Mouse (Mus musculus) stomach, embryonic 16.5 days (tissue): ENCODE results near the gene Plxna2. TPM values are rescaled to one million over a fixed set of nuclear protein-coding genes. Genes with fewer than 3 reads are reported as not detected.

Source experiments
- ATAC-seq: fragments of 200-750 bp; cut with Nextera tagmentation; 2 replicates; pipeline ENCODE4 v1.8.0; 2017; ENCODE audit warnings: moderate number of reproducible peaks, moderate TSS enrichment; ENCODE audit not compliant: insufficient read depth, low FRiP score
- H3K27ac ChIP-seq: fragments of 300-500 bp; sonication (generic); 2 replicates; pipeline ENCODE4 v1.5.1; 2014; ENCODE audit warnings: low read length
- H3K27me3 ChIP-seq: fragments of 300-500 bp; sonication (generic); 2 replicates; pipeline ENCODE4 v1.6.1; 2014; ENCODE audit warnings: low read length, control low read depth, mixed read lengths; ENCODE audit not compliant: control insufficient read depth, insufficient read depth
- H3K36me3 ChIP-seq: fragments of 300-500 bp; sonication (generic); 2 replicates; pipeline ENCODE4 v1.6.1; 2014; ENCODE audit warnings: low read length; ENCODE audit not compliant: control insufficient read depth, insufficient read depth
- H3K4me1 ChIP-seq: fragments of 300-500 bp; sonication (generic); 2 replicates; pipeline ENCODE4 v1.6.1; 2014; ENCODE audit warnings: low read length, control low read depth, mixed read lengths; ENCODE audit not compliant: control insufficient read depth, insufficient read depth
- H3K4me2 ChIP-seq: fragments of 300-500 bp; sonication (generic); 2 replicates; pipeline ENCODE4 v1.6.1; 2014; ENCODE audit warnings: low read depth, low read length, mixed read lengths
- H3K4me3 ChIP-seq: fragments of 300-500 bp; sonication (generic); replicated peaks from 2 replicates; pipeline ENCODE4 v1.5.1; 2014; ENCODE audit warnings: mild to moderate bottlenecking, low read length
- H3K9ac ChIP-seq: fragments of 300-500 bp; sonication (generic); 2 replicates; pipeline ENCODE4 v1.6.1; 2014; ENCODE audit warnings: low read length
- H3K9me3 ChIP-seq: fragments of 300-500 bp; sonication (generic); replicated peaks from 2 replicates; pipeline ENCODE4 v1.6.1; 2016; ENCODE audit warnings: low read length, control low read depth; ENCODE audit not compliant: control insufficient read depth
- WGBS: fragments of 180-500 bp; shearing (Covaris S2); extraction: QIAGEN DNeasy Blood & Tissue Kit; methylation state at CpG from one replicate; pipeline ENCODE4 v1.1.7; 2014; 5-methylcytosine and 5-hydroxymethylcytosine counted together
- polyA plus RNA-seq: library from polyadenylated mRNA; unstranded; fragments of >200 nt; fragmentation: Nextera tagmentation; extraction: Ambion mirVana; gene quantifications from 2 replicates; pipeline ENCODE4 v1.2.1, GENCODE M21; 2015

The Plxna2 gene
- polyA plus RNA-seq, 1 experiment from 2014 or later = 8.2 TPM

DNA sequence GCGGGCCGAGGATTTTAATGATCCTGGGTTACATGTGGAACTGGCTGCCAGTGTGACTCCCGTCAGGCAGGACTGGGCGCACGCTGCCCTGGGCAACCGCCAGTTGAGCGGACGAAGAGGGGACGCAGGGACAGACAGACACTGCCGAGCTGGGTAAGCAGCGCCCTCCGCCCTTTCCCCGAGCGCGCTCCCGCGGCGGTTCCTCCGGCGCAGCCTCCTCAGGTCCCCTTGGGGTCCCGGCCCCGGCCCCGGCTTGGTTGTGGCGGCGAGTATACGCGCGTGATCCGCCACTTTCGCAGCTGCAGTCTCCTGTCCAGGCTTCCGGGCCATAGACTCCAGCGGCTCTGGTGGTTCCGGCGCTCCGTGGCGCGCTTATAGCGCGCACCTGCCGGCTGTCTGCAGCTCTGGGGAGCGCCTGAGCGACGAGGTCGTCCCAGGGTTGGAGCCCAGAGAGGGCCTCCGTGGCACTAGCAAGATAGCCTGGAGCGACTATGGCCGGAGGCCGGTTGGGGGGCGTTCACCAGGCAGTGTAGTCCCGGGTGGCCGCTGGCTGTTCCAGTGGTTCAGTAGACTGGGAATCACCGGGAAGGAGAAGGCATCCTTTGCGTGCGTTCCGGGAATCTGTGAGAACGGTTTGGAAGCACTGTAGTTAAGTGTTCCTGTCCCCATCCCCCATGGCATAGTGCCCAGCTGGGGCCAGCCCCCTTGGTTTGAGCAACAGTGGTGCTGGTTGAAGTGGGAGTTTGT lies 2.4 kb downstream of the Plxna2 start:
- Histone ChIP-seq H3K4me3 (peak overlapping the region; percentile 93), H3K9me3 (no peaks in the 10 kb centered on the region), H3K27ac (peak overlapping the region; percentile 87), H3K27me3 (no peaks in the 10 kb centered on the region), H3K4me2 (peak overlapping the region; percentile 93), H3K4me1 (peaks cover 40% of the 10 kb centered on the region), H3K9ac (peak overlapping the region; percentile 93), H3K36me3 (no peaks in the 10 kb centered on the region)
- WGBS = under 1% methylated on average over 56 of the region's 56 CpGs
- peak; percentile 26 for ATAC-seq

DNA sequence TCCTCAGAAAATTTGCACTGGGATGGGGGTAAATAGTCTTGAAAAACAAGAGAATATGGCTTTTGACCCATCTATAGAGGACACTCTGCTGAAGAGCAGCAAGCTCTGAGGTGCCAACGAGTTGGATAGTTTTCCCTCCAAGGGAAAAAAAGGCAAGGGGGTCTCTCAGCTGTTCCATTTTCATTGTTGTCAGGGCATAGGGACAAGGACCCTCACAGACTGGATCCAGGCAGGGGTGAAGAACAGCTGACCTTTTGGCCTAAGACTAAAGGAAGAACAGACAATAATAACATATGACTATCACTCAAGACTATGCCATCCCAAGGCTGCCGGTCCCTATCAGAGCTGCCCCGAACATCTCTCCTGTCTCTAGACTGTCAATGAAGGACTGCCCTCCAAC lies 4.2 kb downstream of the Plxna2 start:
- no peak for ATAC-seq
- peaks cover 46% of the 10 kb centered on the region for H3K4me1 ChIP-seq
- H3K4me3 ChIP-seq = peak overlapping the region; percentile 93
- H3K9ac ChIP-seq = no peak overlapping the region
- peak overlapping the region; percentile 93 for H3K4me2 ChIP-seq
- no peaks in the 10 kb centered on the region for H3K27me3 ChIP-seq
- H3K27ac ChIP-seq = no peak overlapping the region
- no peaks in the 10 kb centered on the region for H3K36me3 ChIP-seq
- no peaks in the 10 kb centered on the region for H3K9me3 ChIP-seq
- WGBS = 56% methylated on average over 3 of the region's 3 CpGs

DNA sequence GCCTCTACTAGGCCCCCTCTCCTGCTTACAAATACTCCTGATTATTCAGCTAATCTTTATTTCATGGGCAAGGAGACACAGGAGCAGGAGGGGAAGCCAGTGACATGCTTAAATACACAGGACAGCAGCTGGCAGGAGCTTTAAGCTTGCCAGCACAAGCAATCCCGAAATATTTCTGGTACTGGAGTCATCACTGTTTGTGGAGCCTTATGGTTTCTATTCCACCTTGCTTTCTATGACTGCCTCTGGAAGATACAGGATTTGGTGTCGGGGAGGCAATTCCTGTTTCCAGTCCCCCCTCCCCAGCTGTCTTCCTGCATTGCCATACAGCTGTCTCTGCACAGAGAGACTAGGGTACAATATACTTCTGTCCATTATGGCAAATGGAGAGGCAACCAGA lies 4.7 kb downstream of the Plxna2 start:
- peaks cover 46% of the 10 kb centered on the region for H3K4me1 ChIP-seq
- no peaks in the 10 kb centered on the region for H3K36me3 ChIP-seq
- peak overlapping the region; percentile 93 for H3K4me2 ChIP-seq
- WGBS = 57% methylated on average over 2 of the region's 2 CpGs
- H3K9me3 ChIP-seq = no peaks in the 10 kb centered on the region
- H3K4me3 ChIP-seq = peak overlapping the region; percentile 93
- H3K27ac ChIP-seq = no peak overlapping the region
- no peak for ATAC-seq
- no peak overlapping the region; the same call in 1 of the 2 replicates for H3K9ac ChIP-seq
- H3K27me3 ChIP-seq = no peaks in the 10 kb centered on the region

DNA sequence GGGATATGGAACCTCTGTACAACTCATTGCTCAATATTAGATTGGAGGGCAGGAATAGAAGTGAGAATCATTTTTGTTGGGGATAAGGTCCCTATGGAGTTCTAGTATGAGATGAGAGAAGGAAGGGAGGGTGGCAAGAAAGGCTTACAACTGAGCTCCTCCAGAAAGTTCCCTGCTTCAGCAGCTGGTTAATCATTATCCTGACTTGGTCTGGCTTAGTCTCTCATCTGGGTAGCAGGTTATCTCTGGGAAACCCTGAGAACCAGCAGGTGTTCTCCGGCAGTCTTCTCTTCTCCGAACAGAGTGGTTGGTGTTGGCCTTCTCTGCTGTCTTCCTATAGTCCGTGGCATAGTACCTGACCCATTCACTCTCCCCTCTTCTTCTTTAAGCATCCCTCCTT lies 5.6 kb downstream of the Plxna2 start:
- Histone ChIP-seq H3K4me3 (peak overlapping the region; percentile 18; the same call in 1 of the 2 replicates), H3K4me1 (peaks cover 50% of the 10 kb centered on the region), H3K9ac (no peak overlapping the region), H3K9me3 (no peaks in the 10 kb centered on the region), H3K36me3 (no peaks in the 10 kb centered on the region), H3K27me3 (no peaks in the 10 kb centered on the region), H3K27ac (peak overlapping the region; percentile 43; the same call in 1 of the 2 replicates), H3K4me2 (peak overlapping the region; percentile 93)
- no peak for ATAC-seq
- 68% methylated on average over 3 of the region's 3 CpGs for WGBS

DNA sequence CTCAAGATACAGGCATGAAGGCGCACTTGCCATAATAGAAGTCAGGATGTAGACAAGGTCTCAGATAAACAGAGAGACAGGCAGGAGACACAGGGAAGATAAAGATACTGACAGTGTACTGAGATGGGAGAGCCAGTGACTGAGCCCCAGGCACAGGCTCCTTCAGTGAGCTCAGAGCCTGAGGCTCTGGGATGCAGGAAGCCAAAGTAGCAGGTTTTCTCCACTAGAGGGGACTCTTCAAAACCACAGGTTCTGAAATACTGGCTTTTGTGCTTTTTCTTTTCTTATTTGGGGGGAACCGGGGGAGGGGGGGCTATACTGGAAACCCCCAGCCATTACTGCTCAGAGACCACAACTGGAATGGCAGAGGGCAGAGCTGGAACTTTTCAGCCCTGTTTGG lies 6.4 kb downstream of the Plxna2 start:
- H3K4me3 ChIP-seq = no peak overlapping the region
- no peak for ATAC-seq
- no peak overlapping the region for H3K27ac ChIP-seq
- 45% methylated on average over 2 of the region's 2 CpGs for WGBS
- peak overlapping the region; percentile 93 for H3K4me2 ChIP-seq
- peaks cover 55% of the 10 kb centered on the region for H3K4me1 ChIP-seq
- H3K36me3 ChIP-seq = no peaks in the 10 kb centered on the region
- H3K9ac ChIP-seq = no peak overlapping the region
- H3K9me3 ChIP-seq = no peaks in the 10 kb centered on the region
- no peaks in the 10 kb centered on the region for H3K27me3 ChIP-seq

DNA sequence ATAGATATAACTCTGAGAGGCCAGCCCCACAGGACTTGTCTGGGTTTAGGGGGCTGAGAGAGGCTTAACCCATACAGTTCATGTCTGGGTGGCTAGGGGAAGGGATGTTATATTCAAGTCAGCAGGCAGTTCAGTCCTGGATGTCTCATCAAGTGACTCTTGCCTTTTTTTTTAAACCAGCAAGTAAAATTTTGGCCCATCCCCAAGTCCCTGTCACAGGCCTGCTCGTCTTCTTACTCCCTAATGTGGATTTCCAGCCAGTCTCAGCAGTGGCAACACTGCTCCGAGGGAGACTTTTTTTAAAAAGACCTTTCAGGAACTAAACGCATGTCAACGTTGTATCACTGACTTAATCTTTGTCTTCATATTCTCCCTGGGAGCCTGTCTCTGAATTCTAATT lies 7.0 kb downstream of the Plxna2 start:
- no peak overlapping the region for H3K4me3 ChIP-seq
- ATAC-seq = no peak
- H3K9ac ChIP-seq = no peak overlapping the region
- no peaks in the 10 kb centered on the region for H3K27me3 ChIP-seq
- no peak overlapping the region for H3K4me2 ChIP-seq
- 39% methylated on average over 4 of the region's 4 CpGs for WGBS
- no peaks in the 10 kb centered on the region for H3K9me3 ChIP-seq
- H3K36me3 ChIP-seq = no peaks in the 10 kb centered on the region
- H3K27ac ChIP-seq = no peak overlapping the region
- peaks cover 56% of the 10 kb centered on the region for H3K4me1 ChIP-seq

DNA sequence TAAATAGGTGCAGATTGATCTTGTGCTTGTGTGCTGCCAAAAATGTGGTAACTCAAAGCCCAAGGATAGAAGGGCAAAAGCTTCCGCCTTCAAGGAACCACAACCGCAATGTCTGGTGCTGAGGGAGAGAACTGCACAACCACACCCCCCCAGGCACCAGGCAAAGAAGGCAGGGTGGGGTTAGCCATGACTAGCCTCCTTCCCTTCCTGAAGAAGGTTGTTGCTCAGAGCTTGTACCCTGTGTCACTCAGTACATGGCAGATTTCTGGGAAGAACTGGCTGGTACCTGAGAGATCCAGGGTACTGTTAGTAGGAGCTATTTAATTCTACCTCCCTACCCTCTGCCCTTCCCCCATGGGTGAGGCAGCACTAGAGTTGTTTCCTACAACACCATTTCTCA lies 8.1 kb downstream of the Plxna2 start:
- H3K4me3 ChIP-seq = no peak overlapping the region
- WGBS = 75% methylated on average over 2 of the region's 2 CpGs
- no peaks in the 10 kb centered on the region for H3K27me3 ChIP-seq
- H3K36me3 ChIP-seq = no peaks in the 10 kb centered on the region
- peak; percentile 48; the same call in 1 of the 2 replicates for ATAC-seq
- no peak overlapping the region for H3K9ac ChIP-seq
- H3K27ac ChIP-seq = no peak overlapping the region; the same call in 1 of the 2 replicates
- H3K9me3 ChIP-seq = no peaks in the 10 kb centered on the region
- peaks cover 52% of the 10 kb centered on the region for H3K4me1 ChIP-seq
- H3K4me2 ChIP-seq = no peak overlapping the region

DNA sequence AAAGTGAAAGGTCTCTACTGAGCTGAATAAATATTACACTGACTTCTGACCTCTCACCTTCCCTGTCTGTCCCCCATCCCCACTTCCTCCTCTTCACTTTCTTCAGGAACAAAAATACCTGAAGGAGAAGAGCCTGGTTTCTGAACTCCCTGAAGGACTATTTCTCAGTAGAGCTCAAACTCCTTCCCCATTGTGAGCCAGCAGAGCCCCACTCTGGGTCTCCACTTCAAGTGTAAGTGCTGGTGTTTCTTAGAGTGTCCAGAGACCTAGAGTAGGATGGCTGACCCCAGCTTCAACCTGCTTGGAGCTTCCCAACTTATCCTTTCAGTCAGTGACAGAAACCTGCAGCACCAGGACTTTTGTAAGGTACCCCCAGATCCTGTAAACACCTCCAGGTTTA lies 9.3 kb downstream of the Plxna2 start:
- Histone ChIP-seq H3K36me3 (no peaks in the 10 kb centered on the region), H3K9me3 (no peaks in the 10 kb centered on the region), H3K4me2 (no peak overlapping the region), H3K27me3 (no peaks in the 10 kb centered on the region), H3K27ac (no peak overlapping the region), H3K4me3 (no peak overlapping the region), H3K9ac (no peak overlapping the region), H3K4me1 (peaks cover 40% of the 10 kb centered on the region)
- no peak for ATAC-seq

DNA sequence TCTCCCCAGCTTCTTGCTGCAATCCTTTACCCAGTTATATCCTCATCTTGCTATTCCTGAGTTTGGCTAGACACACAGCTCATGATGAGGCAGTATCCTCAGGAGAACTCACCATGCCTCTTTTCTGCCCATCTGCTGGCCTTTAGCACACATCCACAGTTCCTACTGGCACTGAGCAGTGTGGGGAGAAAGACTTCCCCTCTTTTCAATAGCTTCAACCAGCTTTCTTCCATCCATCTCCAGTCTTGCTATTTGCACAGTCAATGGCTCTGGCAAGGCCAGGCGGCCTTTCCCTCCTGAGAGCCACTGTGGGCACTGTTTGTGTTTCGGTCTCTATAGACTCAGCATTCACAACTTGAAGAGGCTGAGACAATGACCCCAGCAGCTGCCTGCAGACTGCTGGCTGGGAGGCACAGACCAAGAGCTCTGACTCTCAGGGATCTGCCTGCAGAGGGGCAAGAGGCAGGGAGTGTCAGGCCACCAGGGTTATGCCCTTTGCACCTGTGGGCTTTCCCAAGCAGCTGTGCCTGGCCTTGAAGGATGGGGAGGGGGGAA lies 11.2 kb downstream of the Plxna2 start:
- H3K4me2 ChIP-seq = no peak overlapping the region
- peaks cover 24% of the 10 kb centered on the region for H3K4me1 ChIP-seq
- ATAC-seq = 0 out of 2 replicates have a peak, but pooled peaks have one; percentile 14
- H3K9me3 ChIP-seq = no peaks in the 10 kb centered on the region
- 38% methylated on average over 2 of the region's 2 CpGs for WGBS
- H3K4me3 ChIP-seq = no peak overlapping the region
- no peaks in the 10 kb centered on the region for H3K36me3 ChIP-seq
- no peaks in the 10 kb centered on the region for H3K27me3 ChIP-seq
- no peak overlapping the region for H3K27ac ChIP-seq
- no peak overlapping the region for H3K9ac ChIP-seq
